17 mouse cellular contexts compared by ENCODE assay signal in the genomic region with DNA sequence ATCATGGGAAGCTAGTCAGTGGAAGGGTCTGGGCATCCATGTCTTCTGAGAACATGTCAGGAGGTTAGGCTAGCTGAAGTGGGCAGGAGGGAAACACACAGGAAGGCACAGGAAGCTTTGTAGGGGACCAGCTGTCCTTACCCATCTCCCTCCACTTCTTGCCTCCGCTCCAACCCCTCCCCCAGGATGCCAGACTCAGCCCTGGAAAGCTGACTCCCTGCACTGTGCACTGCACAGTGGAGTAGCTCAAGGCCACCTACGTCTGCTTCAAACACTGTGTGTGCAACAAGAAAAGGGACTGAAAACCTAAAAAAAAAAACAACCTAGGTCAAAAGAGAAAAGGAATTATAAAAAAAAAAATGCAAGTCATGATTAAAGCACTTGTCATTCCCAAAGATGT.
DNase-seq lines count a peak whose midpoint lies in the region; ATAC-seq lines count a peak whose summit lies in the region.
"Had no signal": no experiment of that assay in that cellular context is flagged by ENCODE, and none has a peak within 500 bp of the region (broad histone marks: within the 10 kb centered on the region; RNA-seq: fewer than 3 reads in every experiment).

No protein-coding gene starts in this region.

- no peak overlapping the region for H3K4me2 ChIP-seq in limb, embryonic 11.5 days (ENCODE audit: low read depth, severe bottlenecking)
- no peak overlapping the region for H3K4me2 ChIP-seq in kidney, embryonic 14.5 days (replicated peaks; ENCODE audit: low read depth, low read length)
- H3K4me2 ChIP-seq: embryonic facial prominence, embryonic 15.5 days; forebrain, embryonic 15.5 days; heart, embryonic 12.5 days; hindbrain, embryonic 14.5 days; intestine, embryonic 15.5 days had no signal

- no peak overlapping the region for H3K27ac ChIP-seq in limb, embryonic 11.5 days (replicated peaks; ENCODE audit: low read depth, low read length)
- H3K27ac ChIP-seq in limb, embryonic 10.5 days, result no peak overlapping the region
- no peak overlapping the region for H3K27ac ChIP-seq in kidney, embryonic 14.5 days (ENCODE audit: low read depth, low read length)
- H3K27ac ChIP-seq: embryonic facial prominence, embryonic 15.5 days; forebrain, embryonic 15.5 days; hindbrain, embryonic 10.5 days; hindbrain, embryonic 14.5 days; intestine, embryonic 15.5 days had no signal

- peaks cover 19% of the 10 kb centered on the region for H3K4me1 ChIP-seq in limb, embryonic 11.5 days (ENCODE audit: control insufficient read depth, insufficient read depth, low read length)
- H3K4me1 ChIP-seq in limb, embryonic 10.5 days, result peaks cover 32% of the 10 kb centered on the region
- peaks cover 20% of the 10 kb centered on the region for H3K4me1 ChIP-seq in kidney, embryonic 14.5 days (ENCODE audit: control insufficient read depth, insufficient read depth, low read length)
- H3K4me1 ChIP-seq: embryonic facial prominence, embryonic 15.5 days; forebrain, embryonic 15.5 days; intestine, embryonic 15.5 days had no signal

- 65% methylated on average over 2 of the region's 2 CpGs for WGBS in limb, embryonic 11.5 days
- 70% methylated on average over 2 of the region's 2 CpGs for WGBS in limb, embryonic 10.5 days
- 54% methylated on average over 2 of the region's 2 CpGs for WGBS in kidney, embryonic 14.5 days

- H3K36me3 ChIP-seq in limb, embryonic 11.5 days (ENCODE audit: control insufficient read depth, insufficient read depth, low read length), result no peaks in the 10 kb centered on the region
- H3K36me3 ChIP-seq in limb, embryonic 10.5 days, result no peaks in the 10 kb centered on the region
- H3K36me3 ChIP-seq in kidney, embryonic 14.5 days (ENCODE audit: control insufficient read depth, insufficient read depth, low read length), result no peaks in the 10 kb centered on the region
- H3K36me3 ChIP-seq: embryonic facial prominence, embryonic 15.5 days; forebrain, embryonic 15.5 days; heart, embryonic 12.5 days; hindbrain, embryonic 10.5 days; intestine, embryonic 15.5 days had no signal

- no peaks in the 10 kb centered on the region for H3K27me3 ChIP-seq in limb, embryonic 11.5 days (ENCODE audit: control insufficient read depth, insufficient read depth, low read length)
- no peaks in the 10 kb centered on the region for H3K27me3 ChIP-seq in limb, embryonic 10.5 days (ENCODE audit: low read depth, poor library complexity, severe bottlenecking)
- no peaks in the 10 kb centered on the region for H3K27me3 ChIP-seq in kidney, embryonic 14.5 days (ENCODE audit: control insufficient read depth, insufficient read depth, low read length)
- H3K27me3 ChIP-seq: embryonic facial prominence, embryonic 15.5 days; forebrain, embryonic 15.5 days; heart, embryonic 12.5 days; intestine, embryonic 15.5 days had no signal

- ATAC-seq in limb, embryonic 11.5 days (ENCODE audit: insufficient number of reproducible peaks, low FRiP score, low TSS enrichment, low read depth), result 0 out of 2 replicates have a peak, but pooled peaks have one; percentile 62
- ATAC-seq in kidney, embryonic 14.5 days (ENCODE audit: low FRiP score, low TSS enrichment), result no peak
- ATAC-seq: forebrain, embryonic 15.5 days had no signal

- no peaks in the 10 kb centered on the region for H3K9me3 ChIP-seq in limb, embryonic 11.5 days (ENCODE audit: control insufficient read depth, low read length)
- H3K9me3 ChIP-seq in limb, embryonic 10.5 days (replicated peaks), result no peaks in the 10 kb centered on the region
- no peaks in the 10 kb centered on the region for H3K9me3 ChIP-seq in kidney, embryonic 14.5 days (ENCODE audit: control insufficient read depth, low read length)
- H3K9me3 ChIP-seq: embryonic facial prominence, embryonic 15.5 days; forebrain, embryonic 15.5 days; heart, embryonic 12.5 days; hindbrain, embryonic 10.5 days; intestine, embryonic 15.5 days had no signal

- no peak overlapping the region for H3K4me3 ChIP-seq in limb, embryonic 11.5 days (ENCODE audit: low read depth, low read length)
- H3K4me3 ChIP-seq in limb, embryonic 10.5 days, result no peak overlapping the region
- no peak overlapping the region for H3K4me3 ChIP-seq in kidney, embryonic 14.5 days (ENCODE audit: low read length)
- H3K4me3 ChIP-seq: embryonic facial prominence, embryonic 15.5 days; forebrain, embryonic 15.5 days; heart, embryonic 12.5 days; hindbrain, embryonic 10.5 days; intestine, embryonic 15.5 days had no signal

- DNase-seq in limb, embryonic 11.5 days (ENCODE audit: low spot score), result no peak
- no peak for DNase-seq in limb, embryonic 10.5 days (ENCODE audit: low spot score)
- peak; percentile 62 for DNase-seq in adrenal gland, postnatal 10 days
- DNase-seq in adrenal gland, postnatal 25 days, result peak; percentile 52
- DNase-seq in layer of hippocampus, postnatal 36 days, result no peak
- DNase-seq: cerebellum, adult 11 months; cerebellum, adult 8-10 months; cerebellum, postnatal 14 days; embryo, embryonic 11 days; gastrocnemius, postnatal 14 days had no signal

- H3K9ac ChIP-seq in limb, embryonic 11.5 days (ENCODE audit: low read length), result no peak overlapping the region
- H3K9ac ChIP-seq in kidney, embryonic 14.5 days (ENCODE audit: low read depth, low read length), result no peak overlapping the region
- H3K9ac ChIP-seq: embryonic facial prominence, embryonic 15.5 days; forebrain, embryonic 15.5 days; heart, embryonic 12.5 days; hindbrain, embryonic 14.5 days; intestine, embryonic 15.5 days had no signal

Comparison
In these comparisons a context has a peak if more than half of its experiments do, and no peak if none do; other contexts are left out.
1. DNase-seq: peak in adrenal gland, postnatal 10 days (single experiment) and adrenal gland, postnatal 25 days (single experiment); none in limb, embryonic 11.5 days (single experiment), limb, embryonic 10.5 days (single experiment) and layer of hippocampus, postnatal 36 days (0 of 2).